ENCODE assay signal across 12 mouse cellular contexts in genomic region chr5:74214501-74215110, GRCm38 (mm10). TPM values are rescaled to one million over a fixed set of nuclear protein-coding genes. Genes with fewer than 3 reads are reported as not detected.
DNase-seq lines count a peak whose midpoint lies in the region; ATAC-seq and TF ChIP-seq lines count a peak whose summit lies in the region.
"Had no signal": no experiment of that assay in that cellular context is flagged by ENCODE, and none has a peak within 500 bp of the region (broad histone marks: within the 10 kb centered on the region; RNA-seq: fewer than 3 reads in every experiment).

No protein-coding gene starts in this region.

- no peak for DNase-seq in kidney, postnatal 25 days
- peak; percentile 74 for DNase-seq in brain, embryonic 14.5 days (ENCODE audit: low read depth)
- DNase-seq in limb, embryonic 14.5 days (ENCODE audit: low spot score), result peak; percentile 75
- no peak for DNase-seq in ovary, postnatal 14 days (ENCODE audit: low spot score)
- DNase-seq in cerebellum, adult 18-20 months, result no peak
- DNase-seq in thymus, postnatal 10 days (ENCODE audit: low spot score in 2 of 2), result no peak
- DNase-seq: adrenal gland, postnatal 14 days; cerebellum, postnatal 14 days; kidney, adult 11 months; thymus, postnatal 4 days had no signal

- no peaks in the 10 kb centered on the region for H3K36me3 ChIP-seq in kidney, embryonic 15.5 days
- no peaks in the 10 kb centered on the region for H3K36me3 ChIP-seq in forebrain, embryonic 12.5 days (replicated peaks)
- no peaks in the 10 kb centered on the region for H3K36me3 ChIP-seq in limb, embryonic 14.5 days (ENCODE audit: control insufficient read depth, insufficient read depth, low read length)

- no peaks in the 10 kb centered on the region for H3K9me3 ChIP-seq in kidney, embryonic 15.5 days (replicated peaks)
- H3K9me3 ChIP-seq in forebrain, embryonic 12.5 days, result no peaks in the 10 kb centered on the region
- no peaks in the 10 kb centered on the region for H3K9me3 ChIP-seq in limb, embryonic 14.5 days (ENCODE audit: control insufficient read depth, low read length)

- no peaks in the 10 kb centered on the region for H3K27me3 ChIP-seq in kidney, embryonic 15.5 days
- no peaks in the 10 kb centered on the region for H3K27me3 ChIP-seq in forebrain, embryonic 12.5 days
- H3K27me3 ChIP-seq in limb, embryonic 14.5 days (ENCODE audit: control insufficient read depth, insufficient read depth, low read length), result no peaks in the 10 kb centered on the region

- H3K4me2 ChIP-seq in kidney, embryonic 15.5 days, result peak overlapping the region; percentile 29
- H3K4me2 ChIP-seq in forebrain, embryonic 12.5 days, result peak overlapping the region; percentile 39
- peak overlapping the region; percentile 17; the same call in 1 of the 2 replicates for H3K4me2 ChIP-seq in limb, embryonic 14.5 days (replicated peaks; ENCODE audit: low read depth, low read length, severe bottlenecking)

- H3K4me1 ChIP-seq in kidney, embryonic 15.5 days, result peaks cover 34% of the 10 kb centered on the region
- peaks cover 15% of the 10 kb centered on the region for H3K4me1 ChIP-seq in forebrain, embryonic 12.5 days
- H3K4me1 ChIP-seq in limb, embryonic 14.5 days (ENCODE audit: control insufficient read depth, insufficient read depth, low read length), result peaks cover 27% of the 10 kb centered on the region

- H3K27ac ChIP-seq in kidney, embryonic 15.5 days, result peak overlapping the region; percentile 84
- H3K27ac ChIP-seq in forebrain, embryonic 12.5 days, result peak overlapping the region; percentile 80
- peak overlapping the region; percentile 53 for H3K27ac ChIP-seq in limb, embryonic 14.5 days (replicated peaks; ENCODE audit: low read depth, low read length)

- no peak overlapping the region for H3K9ac ChIP-seq in kidney, embryonic 15.5 days
- H3K9ac ChIP-seq in forebrain, embryonic 12.5 days, result no peak overlapping the region
- H3K9ac ChIP-seq in limb, embryonic 14.5 days (ENCODE audit: low read depth, low read length, severe bottlenecking), result no peak overlapping the region

- TF ChIP-seq CTCF in brain, embryonic 14.5 days (IDR thresholded peaks at IDR 0.05; ENCODE audit: borderline replicate concordance, extremely low read depth, insufficient read depth, insufficient read length), result no peak

- WGBS in kidney, embryonic 15.5 days, result 5% methylated on average over 7 of the region's 7 CpGs
- WGBS in forebrain, embryonic 12.5 days, result 1% methylated on average over 7 of the region's 7 CpGs
- WGBS in limb, embryonic 14.5 days, result 4% methylated on average over 7 of the region's 7 CpGs

- peak; percentile 31 for ATAC-seq in kidney, embryonic 15.5 days (replicated peaks; ENCODE audit: low FRiP score)
- ATAC-seq in forebrain, embryonic 12.5 days (ENCODE audit: low FRiP score), result peak; percentile 68; the same call in 1 of the 2 replicates
- peak; percentile 70; the same call in 1 of the 2 replicates for ATAC-seq in limb, embryonic 14.5 days (ENCODE audit: low FRiP score, low read depth)

- TF ChIP-seq POLR2A in brain, embryonic 14.5 days (IDR thresholded peaks at IDR 0.05; ENCODE audit: borderline replicate concordance, extremely low read depth, insufficient read depth, insufficient read length, poor library complexity, severe bottlenecking), result no peak
- no peak for TF ChIP-seq POLR2A in limb, embryonic 14.5 days (IDR thresholded peaks at IDR 0.05; ENCODE audit: borderline replicate concordance, extremely low read depth, insufficient read depth, insufficient read length)

- no peak overlapping the region; the same call in 1 of the 2 replicates for H3K4me3 ChIP-seq in kidney, embryonic 15.5 days (replicated peaks)
- no peak overlapping the region; the same call in 1 of the 2 replicates for H3K4me3 ChIP-seq in forebrain, embryonic 12.5 days (replicated peaks)
- H3K4me3 ChIP-seq in limb, embryonic 14.5 days (replicated peaks; ENCODE audit: low read length), result no peak overlapping the region

RNA-seq across cellular contexts. Expression of gene Rasl11b, which starts 19.5 kb away (rescaled TPM):
- polyA plus RNA-seq in kidney, embryonic 15.5 days (2015; fragmentation: Nextera tagmentation; extraction: Ambion mirVana), result 60.3 and 63.1 TPM in 2 replicates
- polyA plus RNA-seq in brain, embryonic 14.5 days (2012; rRNA removed), result 16.0 and 22.4 TPM in 2 replicates
- 29.1 and 31.5 TPM in 2 replicates for polyA plus RNA-seq in forebrain, embryonic 12.5 days (2016; fragmentation: Nextera tagmentation; extraction: Ambion mirVana)
- 111 and 146 TPM in 2 replicates for polyA plus RNA-seq in limb, embryonic 14.5 days (2012; rRNA removed)
- polyA plus RNA-seq in limb, embryonic 14.5 days (2014; fragmentation: Nextera tagmentation; extraction: Ambion mirVana), result 102 and 116 TPM in 2 replicates

Comparison
In these comparisons a context has a peak if more than half of its experiments do, and no peak if none do; other contexts are left out.
1. DNase-seq: peak in brain, embryonic 14.5 days (single experiment) and limb, embryonic 14.5 days (single experiment); none in kidney, postnatal 25 days (0 of 2), ovary, postnatal 14 days (single experiment), cerebellum, adult 18-20 months (0 of 2) and thymus, postnatal 10 days (0 of 2).
2. Peak in every context shown above with its lines, with median percentiles within 50 percentile points of each other: ATAC-seq, H3K27ac ChIP-seq and H3K4me2 ChIP-seq.